Mouse (Mus musculus): Measurements from ENCODE around the gene Vps37d. TPM values are rescaled to one million over a fixed set of nuclear protein-coding genes. Genes with fewer than 3 reads are reported as not detected.
A peak's percentile ranks its signal among the peaks of the same experiment; 100 is the strongest.

Gene Vps37d
- 13.7 and 17.8 TPM in 2 replicates for polyA plus RNA-seq (2015; fragmentation: Nextera tagmentation; extraction: Ambion mirVana)

DNA sequence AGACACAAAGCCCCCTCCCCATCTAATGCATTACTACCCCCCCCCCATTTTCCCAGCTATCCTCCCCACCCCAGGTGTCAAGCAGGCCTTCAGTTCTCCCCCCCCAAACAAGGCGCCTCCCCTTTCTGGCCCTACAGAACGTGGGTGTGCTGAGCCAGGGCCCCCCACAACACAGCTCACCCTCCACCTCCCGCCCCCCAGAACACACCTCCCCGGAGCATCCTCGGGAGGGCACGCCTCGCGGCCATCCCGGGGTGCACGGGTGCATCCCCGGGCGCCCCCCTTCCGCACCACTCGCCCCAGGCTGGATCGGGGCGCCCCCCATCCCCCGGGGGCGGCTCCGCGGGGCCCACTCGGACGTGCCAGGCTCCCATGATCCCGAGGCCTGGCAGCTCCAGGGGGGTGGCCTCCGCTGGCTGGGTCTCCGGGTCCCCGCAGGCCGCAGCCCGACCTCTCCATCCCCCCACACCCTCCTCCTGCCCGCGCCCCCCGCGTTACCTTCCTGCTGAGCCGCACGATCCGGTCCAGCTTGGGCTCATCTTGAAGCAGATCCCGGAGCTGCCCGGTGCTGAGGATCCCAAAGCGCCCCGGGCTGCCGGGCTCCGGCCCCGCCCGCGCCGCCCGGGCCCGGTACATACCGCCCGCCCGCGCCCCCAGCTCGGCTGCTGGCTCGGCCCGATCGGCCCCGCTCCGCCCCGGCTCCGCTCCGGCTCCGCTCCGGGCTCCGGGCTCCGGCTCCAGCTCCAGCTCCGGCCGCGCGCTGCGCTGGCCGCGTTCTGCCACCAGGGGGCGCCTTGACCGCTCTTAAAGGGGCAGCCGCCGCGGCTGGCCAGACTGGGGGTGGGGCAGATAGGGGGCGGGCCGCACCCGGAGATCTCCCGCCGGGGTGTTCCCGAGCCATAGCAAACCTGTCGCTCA, at the start of gene Vps37d:
Gene Vps37d, minus strand, starts transcription at position 703 of the 918 bp plus-strand sequence.
- peak within 1 kb of the TSS; percentile 99 for H3K9ac ChIP-seq
- peaks cover 18% of the 10 kb centered on the region for H3K36me3 ChIP-seq
- peak; percentile 69 for ATAC-seq (ENCODE audit: insufficient number of reproducible peaks, insufficient read depth, low FRiP score, low TSS enrichment, low read depth)
- H3K27ac ChIP-seq, result peak within 1 kb of the TSS; percentile 91
- H3K4me3 ChIP-seq, result peak within 1 kb of the TSS; percentile 98
- under 1% methylated on average over 80 of the region's 83 CpGs for WGBS
- no peaks in the 10 kb centered on the region for H3K9me3 ChIP-seq
- H3K4me2 ChIP-seq, result peak within 1 kb of the TSS; percentile 71
- no peaks in the 10 kb centered on the region for H3K27me3 ChIP-seq
- H3K4me1 ChIP-seq, result peaks cover 23% of the 10 kb centered on the region

GRCm38 (mm10) chr5:135127669-135128068, 49.6 kb upstream of the Vps37d start:
- Histone ChIP-seq H3K4me3 (no peak overlapping the region), H3K36me3 (no peaks in the 10 kb centered on the region), H3K27me3 (peaks cover 9% of the 10 kb centered on the region), H3K4me1 (no peaks in the 10 kb centered on the region), H3K9me3 (no peaks in the 10 kb centered on the region), H3K4me2 (no peak overlapping the region), H3K27ac (no peak overlapping the region), H3K9ac (no peak overlapping the region)
- no peak for ATAC-seq (ENCODE audit: insufficient number of reproducible peaks, insufficient read depth, low FRiP score, low TSS enrichment, low read depth)
- 76% methylated on average over 6 of the region's 6 CpGs for WGBS

DNA sequence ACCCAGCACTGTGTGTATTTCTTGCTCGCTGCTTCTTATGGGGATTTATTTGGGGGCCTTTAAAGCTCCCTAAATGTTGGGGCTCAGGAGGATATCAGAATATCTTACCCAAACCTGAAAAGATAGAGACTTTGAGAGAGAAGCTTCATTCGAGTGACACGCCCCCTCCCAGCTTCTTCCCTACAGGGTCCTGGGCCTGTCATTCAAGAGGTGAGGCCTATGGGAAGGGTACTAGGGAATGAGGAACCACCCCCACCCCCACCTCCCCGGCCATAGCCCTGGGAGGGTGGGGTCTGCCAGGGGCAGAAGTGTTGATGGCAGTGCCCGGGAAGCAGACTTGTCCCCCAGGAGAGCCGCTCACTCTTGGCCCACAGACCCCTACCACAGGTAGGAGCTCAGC, 48.1 kb upstream of the Vps37d start:
- 54% methylated on average over 6 of the region's 6 CpGs for WGBS
- Histone ChIP-seq H3K9ac (no peak overlapping the region), H3K4me2 (no peak overlapping the region), H3K4me1 (no peaks in the 10 kb centered on the region), H3K4me3 (no peak overlapping the region), H3K27ac (no peak overlapping the region), H3K27me3 (peaks cover 13% of the 10 kb centered on the region), H3K9me3 (no peaks in the 10 kb centered on the region), H3K36me3 (no peaks in the 10 kb centered on the region)
- ATAC-seq (ENCODE audit: insufficient number of reproducible peaks, insufficient read depth, low FRiP score, low TSS enrichment, low read depth), result no peak

DNA sequence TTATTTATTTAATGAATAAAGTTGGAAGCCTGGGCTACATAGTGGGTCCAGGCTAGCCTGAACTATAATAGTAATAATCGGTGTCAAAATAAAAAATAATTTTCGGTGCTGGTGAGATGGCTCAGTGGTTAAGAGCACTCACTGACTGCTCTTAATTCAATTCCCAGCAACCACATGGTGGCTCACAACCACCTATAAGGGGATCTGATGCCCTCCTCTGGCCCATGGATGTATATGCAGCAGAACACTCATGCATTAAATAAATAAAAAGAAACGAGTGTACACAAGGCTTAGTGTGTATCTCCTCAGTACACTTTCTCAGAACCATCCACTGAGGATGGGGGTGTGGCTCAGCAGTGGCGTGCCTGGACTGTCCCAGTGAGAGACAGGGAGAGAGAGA, 42.7 kb upstream of the Vps37d start:
- no peak overlapping the region for H3K4me3 ChIP-seq
- no peak for ATAC-seq (ENCODE audit: insufficient number of reproducible peaks, insufficient read depth, low FRiP score, low TSS enrichment, low read depth)
- peaks cover 3% of the 10 kb centered on the region for H3K4me1 ChIP-seq
- H3K27me3 ChIP-seq, result peaks cover 17% of the 10 kb centered on the region
- no peaks in the 10 kb centered on the region for H3K9me3 ChIP-seq
- no peak overlapping the region for H3K4me2 ChIP-seq
- H3K27ac ChIP-seq, result no peak overlapping the region
- no peak overlapping the region for H3K9ac ChIP-seq
- WGBS, result 62% methylated on average over 4 of the region's 4 CpGs
- no peaks in the 10 kb centered on the region for H3K36me3 ChIP-seq

DNA sequence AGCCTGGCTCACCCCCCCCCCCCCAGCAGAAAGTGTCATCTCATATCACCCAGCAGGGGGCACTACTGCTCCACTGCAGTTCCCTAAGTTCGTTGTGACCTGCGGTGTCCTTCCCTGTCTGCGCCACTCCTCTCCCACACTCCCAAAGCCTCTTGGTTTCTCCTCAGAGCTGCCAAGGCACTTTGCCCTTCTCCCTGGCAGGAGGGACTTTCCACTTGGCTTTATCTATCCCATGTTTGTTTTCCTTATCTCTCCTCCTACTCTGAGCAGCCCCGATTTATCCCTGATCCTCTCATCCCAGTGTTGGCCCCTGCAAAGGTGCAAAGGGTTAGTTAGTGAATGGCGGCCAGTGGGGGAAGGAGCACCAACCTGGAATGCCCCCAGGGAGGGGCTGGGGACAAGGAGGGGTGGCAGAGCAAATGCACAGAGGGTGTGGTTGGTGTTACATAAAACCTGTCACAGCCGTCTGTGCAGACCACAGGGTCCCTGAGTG, 40.6 kb upstream of the Vps37d start:
- Histone ChIP-seq H3K9ac (no peak overlapping the region), H3K36me3 (no peaks in the 10 kb centered on the region), H3K4me1 (peaks cover 3% of the 10 kb centered on the region), H3K27ac (no peak overlapping the region), H3K9me3 (no peaks in the 10 kb centered on the region), H3K4me2 (no peak overlapping the region), H3K4me3 (no peak overlapping the region), H3K27me3 (peaks cover 17% of the 10 kb centered on the region)
- 25% methylated on average over 6 of the region's 6 CpGs for WGBS
- no peak for ATAC-seq (ENCODE audit: insufficient number of reproducible peaks, insufficient read depth, low FRiP score, low TSS enrichment, low read depth)

DNA sequence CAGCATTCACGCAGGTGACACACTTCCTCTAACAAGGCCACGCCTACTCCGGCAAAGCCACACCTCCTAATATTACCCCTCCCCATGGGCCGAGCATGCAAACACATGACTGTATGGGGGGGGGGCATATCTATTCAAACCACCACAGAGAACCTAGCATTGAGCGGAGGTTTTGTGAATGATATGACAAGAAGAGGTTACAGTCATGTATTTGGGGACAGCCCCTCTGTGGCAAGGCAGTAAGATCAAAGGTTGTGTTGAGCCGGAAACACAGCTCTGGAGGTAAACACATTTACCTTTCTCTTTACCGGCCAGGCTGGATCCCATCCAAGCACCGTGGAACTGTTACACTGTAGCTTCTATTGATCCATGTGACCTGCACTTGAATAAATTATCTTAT, 37.2 kb upstream of the Vps37d start:
- no peak overlapping the region for H3K4me2 ChIP-seq
- ATAC-seq (ENCODE audit: insufficient number of reproducible peaks, insufficient read depth, low FRiP score, low TSS enrichment, low read depth), result no peak
- H3K9ac ChIP-seq, result no peak overlapping the region
- no peak overlapping the region for H3K27ac ChIP-seq
- peaks cover 3% of the 10 kb centered on the region for H3K4me1 ChIP-seq
- H3K36me3 ChIP-seq, result no peaks in the 10 kb centered on the region
- no peaks in the 10 kb centered on the region for H3K9me3 ChIP-seq
- no peak overlapping the region for H3K4me3 ChIP-seq
- WGBS, result 85% methylated on average over 8 of the region's 8 CpGs
- peaks cover 4% of the 10 kb centered on the region; the same call in 1 of the 2 replicates for H3K27me3 ChIP-seq

DNA sequence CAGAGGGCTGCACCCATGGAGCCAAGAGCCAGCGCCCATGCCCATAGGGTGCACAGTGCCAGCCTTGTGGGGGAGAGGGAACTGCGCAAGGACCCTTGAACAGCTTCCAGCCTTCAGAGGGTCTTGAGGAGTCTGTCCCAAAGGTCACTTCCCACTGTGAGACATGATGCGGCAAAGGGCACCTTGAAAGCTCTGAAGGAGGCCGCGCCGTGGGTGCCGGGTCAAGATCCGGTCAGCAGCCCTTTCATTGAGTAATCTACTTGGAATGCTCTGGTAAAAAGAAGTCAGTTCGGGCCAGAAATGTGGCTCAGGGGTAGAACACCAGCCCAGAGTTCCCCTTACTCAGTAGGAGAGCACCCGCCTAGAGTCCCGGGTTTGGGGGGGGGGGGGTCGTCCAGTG, 35.7 kb upstream of the Vps37d start:
- H3K36me3 ChIP-seq, result no peaks in the 10 kb centered on the region
- H3K4me2 ChIP-seq, result no peak overlapping the region
- peaks cover 2% of the 10 kb centered on the region for H3K4me1 ChIP-seq
- H3K9ac ChIP-seq, result no peak overlapping the region
- no peak for ATAC-seq (ENCODE audit: insufficient number of reproducible peaks, insufficient read depth, low FRiP score, low TSS enrichment, low read depth)
- no peaks in the 10 kb centered on the region for H3K9me3 ChIP-seq
- H3K27me3 ChIP-seq, result peaks cover 17% of the 10 kb centered on the region
- H3K4me3 ChIP-seq, result no peak overlapping the region
- H3K27ac ChIP-seq, result no peak overlapping the region
- WGBS, result 83% methylated on average over 12 of the region's 12 CpGs

- H3K4me2 ChIP-seq, result no peak overlapping the region
- no peak overlapping the region for H3K9ac ChIP-seq
- H3K36me3 ChIP-seq, result no peaks in the 10 kb centered on the region
- no peaks in the 10 kb centered on the region for H3K9me3 ChIP-seq
- no peak overlapping the region for H3K27ac ChIP-seq
- peaks cover 54% of the 10 kb centered on the region for H3K27me3 ChIP-seq
- WGBS, result 73% methylated on average over 6 of the region's 6 CpGs
- no peak for ATAC-seq (ENCODE audit: insufficient number of reproducible peaks, insufficient read depth, low FRiP score, low TSS enrichment, low read depth)
- H3K4me1 ChIP-seq, result peaks cover 18% of the 10 kb centered on the region
- no peak overlapping the region for H3K4me3 ChIP-seq
Measured at GRCm38 (mm10) chr5:135109976-135110375, 31.9 kb upstream of the Vps37d start.

DNA sequence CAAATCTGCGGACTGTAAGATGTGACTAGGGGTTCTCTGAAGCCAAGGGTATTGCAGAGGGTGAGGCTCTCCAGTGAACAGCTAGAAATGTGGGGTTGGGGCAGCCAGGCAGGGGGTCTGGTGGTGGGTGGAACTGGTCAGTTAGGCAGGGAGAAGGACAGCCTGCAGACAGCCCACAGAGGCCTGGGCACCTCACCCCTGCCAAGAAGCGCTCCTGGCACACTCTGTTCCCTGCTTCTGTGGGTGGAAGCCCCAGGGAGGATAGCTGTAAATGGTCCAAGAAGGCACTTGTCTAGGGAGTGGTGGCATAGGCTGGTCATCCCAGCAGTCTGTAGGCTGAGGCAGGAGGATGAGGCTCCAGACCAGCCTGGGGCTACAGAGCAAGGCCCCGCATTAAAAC, 31.4 kb upstream of the Vps37d start:
- Histone ChIP-seq H3K27me3 (peaks cover 59% of the 10 kb centered on the region), H3K9me3 (no peaks in the 10 kb centered on the region), H3K36me3 (no peaks in the 10 kb centered on the region), H3K4me3 (no peak overlapping the region), H3K9ac (no peak overlapping the region), H3K27ac (no peak overlapping the region), H3K4me1 (peaks cover 18% of the 10 kb centered on the region), H3K4me2 (no peak overlapping the region)
- 91% methylated on average over 3 of the region's 3 CpGs for WGBS
- ATAC-seq (ENCODE audit: insufficient number of reproducible peaks, insufficient read depth, low FRiP score, low TSS enrichment, low read depth), result no peak

- 55% methylated on average over 6 of the region's 6 CpGs for WGBS
- no peaks in the 10 kb centered on the region for H3K36me3 ChIP-seq
- H3K27ac ChIP-seq, result no peak overlapping the region
- no peak overlapping the region for H3K9ac ChIP-seq
- H3K4me2 ChIP-seq, result no peak overlapping the region
- H3K4me1 ChIP-seq, result peaks cover 18% of the 10 kb centered on the region
- peaks cover 59% of the 10 kb centered on the region for H3K27me3 ChIP-seq
- no peak overlapping the region for H3K4me3 ChIP-seq
- no peaks in the 10 kb centered on the region for H3K9me3 ChIP-seq
- ATAC-seq (ENCODE audit: insufficient number of reproducible peaks, insufficient read depth, low FRiP score, low TSS enrichment, low read depth), result no peak
Measured at GRCm38 (mm10) chr5:135109017-135109416, 31.0 kb upstream of the Vps37d start.

GRCm38 (mm10) chr5:135107521-135108501, 29.7 kb upstream of the Vps37d start:
- 7% methylated on average over 40 of the region's 40 CpGs for WGBS
- peaks cover 59% of the 10 kb centered on the region for H3K27me3 ChIP-seq
- no peak for ATAC-seq (ENCODE audit: insufficient number of reproducible peaks, insufficient read depth, low FRiP score, low TSS enrichment, low read depth)

More at GRCm38 (mm10) chr5:135107521-135108501, 29.7 kb upstream of the Vps37d start:
- no peaks in the 10 kb centered on the region for H3K9me3 ChIP-seq
- peak overlapping the region; percentile 95 for H3K4me2 ChIP-seq
- no peak overlapping the region for H3K27ac ChIP-seq
- H3K4me3 ChIP-seq, result peak overlapping the region; percentile 53
- peaks cover 18% of the 10 kb centered on the region for H3K4me1 ChIP-seq
- peak overlapping the region; percentile 69; the same call in 1 of the 2 replicates for H3K9ac ChIP-seq
- no peaks in the 10 kb centered on the region for H3K36me3 ChIP-seq
